ENCODE assay signal across 9 mouse cellular contexts in the genomic region with DNA sequence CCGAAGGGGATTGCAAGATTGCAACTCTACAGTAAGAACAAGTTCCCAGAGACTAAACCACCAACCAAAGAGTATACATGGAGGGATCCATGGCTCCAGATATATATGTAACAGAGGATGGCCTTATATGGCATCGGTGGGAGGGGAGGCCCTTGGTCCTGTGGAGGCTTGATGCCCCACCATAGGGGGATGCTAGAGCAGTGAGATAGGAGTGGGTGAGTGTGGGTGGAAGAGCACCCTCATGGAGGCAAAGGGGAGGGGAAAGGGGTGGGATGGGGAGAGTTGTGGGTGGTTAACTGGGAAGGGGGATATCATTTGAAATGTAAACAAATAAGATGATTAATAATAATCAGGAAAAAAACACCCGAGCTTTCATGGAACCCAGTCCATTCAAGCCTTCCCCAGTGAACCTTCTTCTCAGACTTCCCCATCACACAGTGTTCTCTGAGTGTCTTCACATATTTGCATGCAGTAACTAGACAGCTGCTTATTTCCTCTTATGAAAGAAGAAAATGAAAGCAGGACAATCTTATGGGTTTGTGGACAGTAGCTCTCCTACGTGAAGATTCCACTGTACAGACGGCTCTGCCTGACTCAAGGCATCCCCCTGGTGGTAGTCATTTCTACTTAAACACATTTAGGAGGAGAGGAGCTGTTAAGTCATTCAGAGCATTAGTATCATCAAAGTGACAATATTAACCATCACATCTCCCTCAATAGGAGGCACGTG.
DNase-seq lines count a peak whose midpoint lies in the region; ATAC-seq and TF ChIP-seq lines count a peak whose summit lies in the region.
"Had no signal": no experiment of that assay in that cellular context is flagged by ENCODE, and none has a peak within 500 bp of the region (broad histone marks: within the 10 kb centered on the region; RNA-seq: fewer than 3 reads in every experiment).

No protein-coding gene starts in this region.

- H3K27me3 ChIP-seq in Patski, result no peaks in the 10 kb centered on the region
- no peaks in the 10 kb centered on the region for H3K27me3 ChIP-seq in hindbrain, embryonic 15.5 days
- no peaks in the 10 kb centered on the region for H3K27me3 ChIP-seq in liver, embryonic 13.5 days
- H3K27me3 ChIP-seq in neural tube, embryonic 12.5 days (replicated peaks), result no peaks in the 10 kb centered on the region
- H3K27me3 ChIP-seq: embryonic facial prominence, embryonic 15.5 days had no signal

- H3K9me3 ChIP-seq in hindbrain, embryonic 15.5 days, result no peaks in the 10 kb centered on the region
- H3K9me3 ChIP-seq in liver, embryonic 13.5 days (replicated peaks), result no peaks in the 10 kb centered on the region
- H3K9me3 ChIP-seq in neural tube, embryonic 12.5 days, result no peaks in the 10 kb centered on the region
- H3K9me3 ChIP-seq: embryonic facial prominence, embryonic 15.5 days had no signal

- no peak overlapping the region for H3K27ac ChIP-seq in hindbrain, embryonic 15.5 days (replicated peaks)
- no peak overlapping the region for H3K27ac ChIP-seq in liver, embryonic 13.5 days
- H3K27ac ChIP-seq in neural tube, embryonic 12.5 days, result no peak overlapping the region
- H3K27ac ChIP-seq: embryonic facial prominence, embryonic 15.5 days had no signal

- H3K4me2 ChIP-seq in hindbrain, embryonic 15.5 days, result no peak overlapping the region
- H3K4me2 ChIP-seq in liver, embryonic 13.5 days, result no peak overlapping the region
- no peak overlapping the region for H3K4me2 ChIP-seq in neural tube, embryonic 12.5 days (replicated peaks)
- H3K4me2 ChIP-seq: embryonic facial prominence, embryonic 15.5 days had no signal

- no peak overlapping the region for H3K9ac ChIP-seq in hindbrain, embryonic 15.5 days
- no peak overlapping the region for H3K9ac ChIP-seq in liver, embryonic 13.5 days
- no peak overlapping the region for H3K9ac ChIP-seq in neural tube, embryonic 12.5 days
- H3K9ac ChIP-seq: embryonic facial prominence, embryonic 15.5 days had no signal

- H3K4me1 ChIP-seq in hindbrain, embryonic 15.5 days (replicated peaks), result peaks cover 14% of the 10 kb centered on the region; the same call in 1 of the 2 replicates
- H3K4me1 ChIP-seq in liver, embryonic 13.5 days (replicated peaks), result peaks cover 10% of the 10 kb centered on the region
- peaks cover 5% of the 10 kb centered on the region; the same call in 1 of the 2 replicates for H3K4me1 ChIP-seq in neural tube, embryonic 12.5 days

- POLR2A ChIA-PET in Patski (lab: Charles Lee), result no interaction called here

- DNase-seq in left cerebral cortex, adult 11 months (ENCODE audit: low spot score), result peak; percentile 58
- no peak for DNase-seq in left cerebral cortex, adult 8-10 months (ENCODE audit: low spot score in 2 of 2)
- peak; percentile 39 for DNase-seq in Patski (ENCODE audit: low read depth, low spot score)
- peak; percentile 73 for DNase-seq in embryo, embryonic 11 days
- peak; percentile 14 for DNase-seq in liver, embryonic 13.5 days
- DNase-seq in ovary, postnatal 36 days (ENCODE audit: low spot score), result no peak

- ATAC-seq in Patski, result peak; percentile 73
- peak; percentile 57; the same call in 1 of the 2 replicates for ATAC-seq in hindbrain, embryonic 15.5 days (ENCODE audit: low FRiP score, low read depth)
- peak; percentile 26; the same call in 1 of the 2 replicates for ATAC-seq in liver, embryonic 13.5 days (ENCODE audit: low read depth)
- 0 out of 2 replicates have a peak, but pooled peaks have one; percentile 26 for ATAC-seq in neural tube, embryonic 12.5 days (ENCODE audit: low FRiP score, low read depth)

- whole genome bisulfite sequencing in hindbrain, embryonic 15.5 days, result 58% methylated on average over 6 of the region's 6 CpGs
- WGBS in liver, embryonic 13.5 days (ENCODE audit: insufficient replicate concordance), result 41% methylated on average over 6 of the region's 6 CpGs
- WGBS in neural tube, embryonic 12.5 days, result 70% methylated on average over 6 of the region's 6 CpGs

- in situ Hi-C loops in Patski (cut with MboI; ENCODE audit: low pct_unique_long_range_greater_than_20kb), result no loop called here

- CTCF ChIA-PET in Patski (lab: Charles Lee), result interaction anchor here (0.6 to 7.5 kb wide), 44 partner anchors 9 to 394 kb away, joined by 3 to 93 read pairs (median 5); a partner anchor contains a TSS

- no peak overlapping the region for H3K4me3 ChIP-seq in hindbrain, embryonic 15.5 days
- H3K4me3 ChIP-seq in liver, embryonic 13.5 days (replicated peaks), result no peak overlapping the region
- no peak overlapping the region for H3K4me3 ChIP-seq in neural tube, embryonic 12.5 days
- H3K4me3 ChIP-seq: embryonic facial prominence, embryonic 15.5 days had no signal

- peak; percentile 87 for TF ChIP-seq CTCF in Patski (IDR thresholded peaks at IDR 0.05)

- H3K36me3 ChIP-seq in hindbrain, embryonic 15.5 days, result no peaks in the 10 kb centered on the region
- no peaks in the 10 kb centered on the region for H3K36me3 ChIP-seq in liver, embryonic 13.5 days
- no peaks in the 10 kb centered on the region for H3K36me3 ChIP-seq in neural tube, embryonic 12.5 days
- H3K36me3 ChIP-seq: embryonic facial prominence, embryonic 15.5 days had no signal

Comparison
In these comparisons a context has a peak if more than half of its experiments do, and no peak if none do; other contexts are left out.
1. DNase-seq: peak in left cerebral cortex, adult 11 months (single experiment), Patski (single experiment), embryo, embryonic 11 days (single experiment) and liver, embryonic 13.5 days (single experiment); none in left cerebral cortex, adult 8-10 months (0 of 2) and ovary, postnatal 36 days (single experiment).
2. Peak in every context shown above with its lines, with median percentiles within 50 percentile points of each other: ATAC-seq.